Mouse (Mus musculus): Measurements from ENCODE around the gene Stat5a.

The Stat5a gene

GRCm38 (mm10) chr11:100858935-100859578 is at the start of gene Stat5a:
Gene Stat5a, plus strand, starts transcription at chr11:100859351.
- peak; percentile 61 to 75 for DNase-seq

GRCm38 (mm10) chr11:100810516-100810915 is 48.6 kb upstream of the Stat5a start:
- no peak for DNase-seq

- no peak for DNase-seq
These were observed 48.0 kb upstream of the Stat5a start for GRCm38 (mm10) chr11:100811132-100811531.

GRCm38 (mm10) chr11:100814498-100814897 is 44.7 kb upstream of the Stat5a start:
- DNase-seq = peak; percentile 81 to 84

- DNase-seq = no peak
These were observed 42.8 kb upstream of the Stat5a start for GRCm38 (mm10) chr11:100816342-100816741.

- DNase-seq = no peak
These were observed 42.4 kb upstream of the Stat5a start for GRCm38 (mm10) chr11:100816801-100817200.

- DNase-seq = no peak
These were observed 41.8 kb upstream of the Stat5a start for GRCm38 (mm10) chr11:100817311-100817710.

GRCm38 (mm10) chr11:100818359-100819012 is 40.7 kb upstream of the Stat5a start:
- DNase-seq = no peak

GRCm38 (mm10) chr11:100819048-100819447 is 40.1 kb upstream of the Stat5a start:
- no peak for DNase-seq

GRCm38 (mm10) chr11:100819626-100820025 is 39.5 kb upstream of the Stat5a start:
- no peak for DNase-seq

GRCm38 (mm10) chr11:100820047-100820446 is 39.1 kb upstream of the Stat5a start:
- no peak for DNase-seq

- DNase-seq = no peak
These were observed 37.4 kb upstream of the Stat5a start for GRCm38 (mm10) chr11:100821605-100822220.

GRCm38 (mm10) chr11:100822365-100822764 is 36.8 kb upstream of the Stat5a start:
- peak; percentile 64 to 67 for DNase-seq

- no peak for DNase-seq
These were observed 35.4 kb upstream of the Stat5a start for GRCm38 (mm10) chr11:100823543-100824313.

GRCm38 (mm10) chr11:100824496-100824895 is 34.7 kb upstream of the Stat5a start:
- DNase-seq = no peak

GRCm38 (mm10) chr11:100825451-100825850 is 33.7 kb upstream of the Stat5a start:
- no peak for DNase-seq

- DNase-seq = peak; percentile 43 to 63
These were observed 32.8 kb upstream of the Stat5a start for GRCm38 (mm10) chr11:100826161-100826866.

GRCm38 (mm10) chr11:100828676-100829151 is 30.4 kb upstream of the Stat5a start:
- DNase-seq = no peak

GRCm38 (mm10) chr11:100829691-100830090 is 29.5 kb upstream of the Stat5a start:
- DNase-seq = no peak

- no peak for DNase-seq
These were observed 27.8 kb upstream of the Stat5a start for GRCm38 (mm10) chr11:100831396-100831795.

GRCm38 (mm10) chr11:100833466-100833865 is 25.7 kb upstream of the Stat5a start:
- DNase-seq = no peak

GRCm38 (mm10) chr11:100836923-100837702 is 22.0 kb upstream of the Stat5a start:
- no peak for DNase-seq
